Mouse (Mus musculus): ENCODE data around the gene Efr3b. TPM values are rescaled to one million over a fixed set of nuclear protein-coding genes. Genes with fewer than 3 reads are reported as not detected.
"Not testable (repeated sequence)": the region's sequence is repeated elsewhere in the genome, so short reads cannot be mapped to it uniquely, and the experiment has no call there.

Gene Efr3b
- total and polyA plus RNA-seq, 3 experiments, result 0.27 TPM; not detected in 2

- no peaks in the 10 kb centered on the region for H3K27me3 ChIP-seq (ENCODE audit: insufficient read depth, low read length)
- ATAC-seq (ENCODE audit: extremely low read depth, insufficient number of reproducible peaks, low FRiP score, poor library complexity, severe bottlenecking), result no peak
Measured at GRCm38 (mm10) chr12:3980991-3981349, 57.7 kb downstream of the Efr3b start.

GRCm38 (mm10) chr12:3973169-3973568, 65.5 kb downstream of the Efr3b start:
- ATAC-seq (ENCODE audit: extremely low read depth, insufficient number of reproducible peaks, low FRiP score, poor library complexity, severe bottlenecking); H3K4me3 ChIP-seq (ENCODE audit: low read depth, low read length); H3K4me1 ChIP-seq (ENCODE audit: insufficient read depth, low read depth, low read length); DNase-seq (ENCODE audit: low spot score); H3K27me3 ChIP-seq (ENCODE audit: insufficient read depth, low read length); H3K36me3 ChIP-seq (replicated peaks); H3K9me3 ChIP-seq (replicated peaks): not testable (repeated sequence)

More at GRCm38 (mm10) chr12:3980991-3981349, 57.7 kb downstream of the Efr3b start:
- DNase-seq (ENCODE audit: low spot score), result no peak
- no peaks in the 10 kb centered on the region for H3K9me3 ChIP-seq (replicated peaks)
- H3K4me3 ChIP-seq (ENCODE audit: low read depth, low read length), result no peak overlapping the region
- no peaks in the 10 kb centered on the region for H3K36me3 ChIP-seq (replicated peaks)
- TF ChIP-seq TAL1 (conservative IDR thresholded peaks at IDR 0.05; ENCODE audit: low read depth, low read length) (no peak), POLR2AphosphoS5 (IDR thresholded peaks at IDR 0.05; ENCODE audit: insufficient replicate concordance, low read depth, low read length) (no peak), GATA2 (IDR thresholded peaks at IDR 0.05; ENCODE audit: borderline replicate concordance, low read depth, low read length) (no peak), CTCF (IDR thresholded peaks at IDR 0.05; ENCODE audit: low read depth, low read length) (no peak)
- no peaks in the 10 kb centered on the region for H3K4me1 ChIP-seq (ENCODE audit: insufficient read depth, low read depth, low read length)

- ATAC-seq (ENCODE audit: extremely low read depth, insufficient number of reproducible peaks, low FRiP score, poor library complexity, severe bottlenecking), result no peak
- no peak overlapping the region for H3K4me3 ChIP-seq (ENCODE audit: low read depth, low read length)
- no peak for DNase-seq (ENCODE audit: low spot score)
- no peaks in the 10 kb centered on the region for H3K9me3 ChIP-seq (replicated peaks)
- TF ChIP-seq TAL1 (conservative IDR thresholded peaks at IDR 0.05; ENCODE audit: low read depth, low read length) (no peak), CTCF (IDR thresholded peaks at IDR 0.05; ENCODE audit: low read depth, low read length) (no peak)
- no peaks in the 10 kb centered on the region for H3K36me3 ChIP-seq (replicated peaks)
- H3K4me1 ChIP-seq (ENCODE audit: insufficient read depth, low read depth, low read length), result no peaks in the 10 kb centered on the region
- H3K27me3 ChIP-seq (ENCODE audit: insufficient read depth, low read length), result no peaks in the 10 kb centered on the region
Measured at GRCm38 (mm10) chr12:3968380-3968779, 70.3 kb downstream of the Efr3b start.

GRCm38 (mm10) chr12:3967196-3967595, 71.5 kb downstream of the Efr3b start:
- Histone ChIP-seq H3K4me3 (ENCODE audit: low read depth, low read length) (no peak overlapping the region), H3K27me3 (ENCODE audit: insufficient read depth, low read length) (no peaks in the 10 kb centered on the region), H3K9me3 (replicated peaks) (no peaks in the 10 kb centered on the region), H3K4me1 (ENCODE audit: insufficient read depth, low read depth, low read length) (no peaks in the 10 kb centered on the region), H3K36me3 (replicated peaks) (no peaks in the 10 kb centered on the region)
- DNase-seq (ENCODE audit: low spot score) (no peak), ATAC-seq (ENCODE audit: extremely low read depth, insufficient number of reproducible peaks, low FRiP score, poor library complexity, severe bottlenecking) (no peak)
- TF ChIP-seq POLR2AphosphoS5 (IDR thresholded peaks at IDR 0.05; ENCODE audit: insufficient replicate concordance, low read depth, low read length), result no peak
- no peak for TF ChIP-seq CTCF (IDR thresholded peaks at IDR 0.05; ENCODE audit: low read depth, low read length)

- Histone ChIP-seq H3K36me3 (replicated peaks) (no peaks in the 10 kb centered on the region), H3K9me3 (replicated peaks) (no peaks in the 10 kb centered on the region), H3K27me3 (ENCODE audit: insufficient read depth, low read length) (no peaks in the 10 kb centered on the region), H3K4me3 (ENCODE audit: low read depth, low read length) (no peak overlapping the region), H3K4me1 (ENCODE audit: insufficient read depth, low read depth, low read length) (no peaks in the 10 kb centered on the region)
- ATAC-seq (ENCODE audit: extremely low read depth, insufficient number of reproducible peaks, low FRiP score, poor library complexity, severe bottlenecking) (no peak), DNase-seq (ENCODE audit: low spot score) (no peak)
- TF ChIP-seq POLR2AphosphoS5 (IDR thresholded peaks at IDR 0.05; ENCODE audit: insufficient replicate concordance, low read depth, low read length) (no peak), GATA1 (IDR thresholded peaks at IDR 0.05; ENCODE audit: borderline replicate concordance, low read length) (no peak), TAL1 (conservative IDR thresholded peaks at IDR 0.05; ENCODE audit: low read depth, low read length) (no peak), GATA2 (IDR thresholded peaks at IDR 0.05; ENCODE audit: borderline replicate concordance, low read depth, low read length) (no peak), CTCF (IDR thresholded peaks at IDR 0.05; ENCODE audit: low read depth, low read length) (no peak)
Measured at GRCm38 (mm10) chr12:3960553-3960952, 78.2 kb downstream of the Efr3b start.

- Histone ChIP-seq H3K27me3 (ENCODE audit: insufficient read depth, low read length) (no peaks in the 10 kb centered on the region), H3K4me3 (ENCODE audit: low read depth, low read length) (no peak overlapping the region), H3K4me1 (ENCODE audit: insufficient read depth, low read depth, low read length) (no peaks in the 10 kb centered on the region), H3K36me3 (replicated peaks) (no peaks in the 10 kb centered on the region), H3K9me3 (replicated peaks) (no peaks in the 10 kb centered on the region)
- ATAC-seq (ENCODE audit: extremely low read depth, insufficient number of reproducible peaks, low FRiP score, poor library complexity, severe bottlenecking), result no peak
- TF ChIP-seq GATA2 (IDR thresholded peaks at IDR 0.05; ENCODE audit: borderline replicate concordance, low read depth, low read length), result no peak
- no peak for TF ChIP-seq POLR2AphosphoS5 (IDR thresholded peaks at IDR 0.05; ENCODE audit: insufficient replicate concordance, low read depth, low read length)
- no peak for TF ChIP-seq GATA1 (IDR thresholded peaks at IDR 0.05; ENCODE audit: borderline replicate concordance, low read length)
- TF ChIP-seq CTCF (IDR thresholded peaks at IDR 0.05; ENCODE audit: low read depth, low read length), result no peak
- no peak for TF ChIP-seq TAL1 (conservative IDR thresholded peaks at IDR 0.05; ENCODE audit: low read depth, low read length)
- DNase-seq (ENCODE audit: low spot score), result no peak
Measured at GRCm38 (mm10) chr12:3959791-3960543, 78.7 kb downstream of the Efr3b start.

- no peak for TF ChIP-seq POLR2AphosphoS5 (IDR thresholded peaks at IDR 0.05; ENCODE audit: insufficient replicate concordance, low read depth, low read length)
- no peak for TF ChIP-seq GATA1 (IDR thresholded peaks at IDR 0.05; ENCODE audit: borderline replicate concordance, low read length)
- no peak for TF ChIP-seq CTCF (IDR thresholded peaks at IDR 0.05; ENCODE audit: low read depth, low read length)
- no peak for TF ChIP-seq GATA2 (IDR thresholded peaks at IDR 0.05; ENCODE audit: borderline replicate concordance, low read depth, low read length)
- no peak for TF ChIP-seq TAL1 (conservative IDR thresholded peaks at IDR 0.05; ENCODE audit: low read depth, low read length)
- ATAC-seq (ENCODE audit: extremely low read depth, insufficient number of reproducible peaks, low FRiP score, poor library complexity, severe bottlenecking), result no peak
- no peaks in the 10 kb centered on the region for H3K27me3 ChIP-seq (ENCODE audit: insufficient read depth, low read length)
Measured at GRCm38 (mm10) chr12:3956351-3956750, 82.4 kb downstream of the Efr3b start.

More at GRCm38 (mm10) chr12:3956351-3956750, 82.4 kb downstream of the Efr3b start:
- no peak for DNase-seq (ENCODE audit: low spot score)
- no peaks in the 10 kb centered on the region for H3K36me3 ChIP-seq (replicated peaks)
- no peak overlapping the region for H3K4me3 ChIP-seq (ENCODE audit: low read depth, low read length)
- H3K4me1 ChIP-seq (ENCODE audit: insufficient read depth, low read depth, low read length), result no peaks in the 10 kb centered on the region
- no peaks in the 10 kb centered on the region for H3K9me3 ChIP-seq (replicated peaks)
